Mouse (Mus musculus) lung, adult 2 months (tissue): ENCODE results near the gene Gstp1. TPM values are rescaled to one million over a fixed set of nuclear protein-coding genes. Genes with fewer than 3 reads are reported as not detected.
A peak's percentile ranks its signal among the peaks of the same experiment; 100 is the strongest.

Source experiments
- DNase-seq: peaks from one replicate; pipeline ENCODE4 v3.0.0; 2022
- H3K4me1 ChIP-seq: fragments of 200-500 bp; 2 replicates; pipeline ENCODE4 v1.6.1; 2011; ENCODE audit warnings: low read length; ENCODE audit not compliant: control insufficient read depth, insufficient read depth
- H3K4me3 ChIP-seq: fragments of 200-500 bp; replicated peaks from 2 replicates; pipeline ENCODE3; 2011; ENCODE audit warnings: low read depth, mild to moderate bottlenecking, control low read depth, low read length; ENCODE audit errors: extremely low read depth
- CTCF ChIP-seq: fragments of 200-500 bp; IDR thresholded peaks from 2 replicates; pipeline ENCODE4 v1.5.1; 2011; ENCODE audit warnings: mild to moderate bottlenecking, low read length, control low read depth; ENCODE audit not compliant: insufficient read depth
- POLR2A ChIP-seq: fragments of 200-500 bp; IDR thresholded peaks from 2 replicates; pipeline ENCODE4 v1.6.1; 2011; ENCODE audit warnings: low read depth, mild to moderate bottlenecking, control low read depth, low read length, borderline replicate concordance; ENCODE audit errors: extremely low read depth
- WGBS: fragments of 180-500 bp; shearing (Covaris S2); methylation state at CpG from one replicate; pipeline ENCODE4 v1.1.7; 2018; 5-methylcytosine and 5-hydroxymethylcytosine counted together
- polyA plus RNA-seq: library from polyadenylated mRNA; depleted of rRNA; stranded (reverse); fragments of >200 nt; gene quantifications from 2 replicates; pipeline ENCODE4 v1.2.3, GENCODE M21; 2012; rRNA removed

Gene Gstp1
- polyA plus RNA-seq, 1 experiment, result 656 TPM

- TF ChIP-seq CTCF (no peak), POLR2A (no peak)
- H3K4me3 ChIP-seq, result no peak overlapping the region
- 86% methylated on average over 3 of the region's 3 CpGs for WGBS
- H3K4me1 ChIP-seq, result no peaks in the 10 kb centered on the region; the same call in 1 of the 2 replicates
- DNase-seq, result no peak
These were observed 45.8 kb downstream of the Gstp1 start for GRCm38 (mm10) chr19:3991966-3992365.

DNA sequence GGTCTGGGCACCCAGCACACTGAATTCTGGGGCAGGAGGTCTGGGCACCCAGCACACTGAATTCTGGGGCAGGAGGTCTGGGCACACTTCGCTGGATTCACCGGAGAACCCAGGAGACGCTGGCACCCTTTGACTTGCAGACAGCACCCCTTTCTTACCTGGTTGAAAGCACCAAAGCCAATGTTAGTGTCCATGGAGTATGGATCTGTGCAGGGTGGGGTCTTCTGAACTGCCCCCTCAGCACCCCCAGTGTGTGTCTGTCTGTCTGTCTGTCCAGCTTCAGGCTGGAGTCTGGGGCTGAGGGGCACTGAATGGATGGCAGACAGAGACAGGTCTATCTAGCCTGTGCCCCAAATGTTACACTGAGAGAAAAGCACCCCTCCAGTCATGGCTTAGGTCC lies 46.2 kb downstream of the Gstp1 start:
- TF ChIP-seq CTCF (no peak), POLR2A (no peak)
- Histone ChIP-seq H3K4me1 (peaks cover 2% of the 10 kb centered on the region), H3K4me3 (no peak overlapping the region)
- 95% methylated on average over 3 of the region's 3 CpGs for WGBS
- no peak for DNase-seq

GRCm38 (mm10) chr19:3990804-3991203 lies 47.0 kb downstream of the Gstp1 start:
- no peak for DNase-seq
- Histone ChIP-seq H3K4me3 (no peak overlapping the region), H3K4me1 (peaks cover 3% of the 10 kb centered on the region)
- 67% methylated on average over 6 of the region's 6 CpGs for WGBS
- TF ChIP-seq CTCF (no peak), POLR2A (no peak)

- H3K4me3 ChIP-seq, result no peak overlapping the region
- peaks cover 6% of the 10 kb centered on the region for H3K4me1 ChIP-seq
- TF ChIP-seq CTCF (no peak), POLR2A (no peak)
- 90% methylated on average over 4 of the region's 4 CpGs for WGBS
- DNase-seq, result no peak
These were observed 49.0 kb downstream of the Gstp1 start for GRCm38 (mm10) chr19:3988750-3989149.

GRCm38 (mm10) chr19:3988066-3988465 lies 49.7 kb downstream of the Gstp1 start:
- Histone ChIP-seq H3K4me1 (peaks cover 6% of the 10 kb centered on the region), H3K4me3 (no peak overlapping the region)
- TF ChIP-seq POLR2A, result no peak
- no peak for TF ChIP-seq CTCF
- 86% methylated on average over 14 of the region's 14 CpGs for WGBS
- no peak for DNase-seq

GRCm38 (mm10) chr19:3986334-3986733 lies 51.5 kb downstream of the Gstp1 start, which contains the start of gene Acy3:
Acy3 (plus strand) TSS chr19:3986570.
- 6% methylated on average over 8 of the region's 8 CpGs for WGBS
- peak; percentile 97 for TF ChIP-seq POLR2A
- no peak for TF ChIP-seq CTCF
- DNase-seq, result peak; percentile 75
- Histone ChIP-seq H3K4me3 (peak within 1 kb of the TSS; percentile 7), H3K4me1 (peaks cover 6% of the 10 kb centered on the region)

Other genes with a start within 250 kb of the Gstp1 start
- gene Chka, start 186.2 kb downstream of the Gstp1 start, polyA plus RNA-seq, result 75.9 and 81.6 TPM in 2 replicates
- gene Tcirg1, start 130.9 kb downstream of the Gstp1 start, polyA plus RNA-seq, result 157 and 164 TPM in 2 replicates
- gene Ndufs8, start 125.2 kb downstream of the Gstp1 start, polyA plus RNA-seq, result 157 and 189 TPM in 2 replicates
- gene Aldh3b1, start 108.2 kb downstream of the Gstp1 start, polyA plus RNA-seq, result 71.9 and 85.0 TPM in 2 replicates
- gene Unc93b1, start 102.8 kb downstream of the Gstp1 start, polyA plus RNA-seq, result 169 and 180 TPM in 2 replicates
- gene Aldh3b3, start 79.3 kb downstream of the Gstp1 start, polyA plus RNA-seq, result 0.08 and 0.21 TPM in 2 replicates
- gene Aldh3b2, start 65.7 kb downstream of the Gstp1 start, polyA plus RNA-seq, result 2.0 and 21.7 TPM in 2 replicates
- 27.7 and 29.8 TPM in 2 replicates for gene Acy3, start 51.4 kb downstream of the Gstp1 start, polyA plus RNA-seq
- 0.06 TPM in 1 of 2 replicates, not detected in the other for gene Tbx10, start 45.2 kb downstream of the Gstp1 start, polyA plus RNA-seq
- gene Nudt8, start 37.4 kb downstream of the Gstp1 start, polyA plus RNA-seq, result 7.6 and 13.3 TPM in 2 replicates
- gene Gm49405, start 37.4 kb downstream of the Gstp1 start, polyA plus RNA-seq, result 1.7 and 1.8 TPM in 2 replicates
- 12.6 and 18.0 TPM in 2 replicates for gene Doc2g, start 34.7 kb downstream of the Gstp1 start, polyA plus RNA-seq
- 99.4 and 127 TPM in 2 replicates for gene Ndufv1, start 25.2 kb downstream of the Gstp1 start, polyA plus RNA-seq
- 47.4 and 87.8 TPM in 2 replicates for gene Gstp2, start 8.0 kb upstream of the Gstp1 start, polyA plus RNA-seq
- 14.4 and 15.9 TPM in 2 replicates for gene Gstp3, start 21.6 kb upstream of the Gstp1 start, polyA plus RNA-seq
- gene Cabp2, start 43.6 kb upstream of the Gstp1 start, polyA plus RNA-seq, result 0.86 and 0.91 TPM in 2 replicates
- 200 and 245 TPM in 2 replicates for gene Cdk2ap2, start 59.2 kb upstream of the Gstp1 start, polyA plus RNA-seq
- gene Pitpnm1, start 62.0 kb upstream of the Gstp1 start, polyA plus RNA-seq, result 152 and 163 TPM in 2 replicates
- gene Aip, start 87.9 kb upstream of the Gstp1 start, polyA plus RNA-seq, result 108 and 123 TPM in 2 replicates
- gene Gpr152, start 101.8 kb upstream of the Gstp1 start, polyA plus RNA-seq, result 0.05 and 0.08 TPM in 2 replicates
- 0.08 TPM in 1 of 2 replicates, not detected in the other for gene Cabp4, start 106.0 kb upstream of the Gstp1 start, polyA plus RNA-seq
- 260 and 262 TPM in 2 replicates for gene Coro1b, start 110.6 kb upstream of the Gstp1 start, polyA plus RNA-seq
- 55.0 and 75.4 TPM in 2 replicates for gene Ptprcap, start 115.6 kb upstream of the Gstp1 start, polyA plus RNA-seq
- 35.2 and 51.2 TPM in 2 replicates for gene Rps6kb2, start 125.4 kb upstream of the Gstp1 start, polyA plus RNA-seq
- gene Carns1, start 137.5 kb upstream of the Gstp1 start, polyA plus RNA-seq, result 7.9 and 14.4 TPM in 2 replicates
- 23.6 and 24.2 TPM in 2 replicates for gene Tbc1d10c, start 153.3 kb upstream of the Gstp1 start, polyA plus RNA-seq
- gene Ppp1ca, start 154.1 kb upstream of the Gstp1 start, polyA plus RNA-seq, result 373 and 384 TPM in 2 replicates
- gene Rad9a, start 163.7 kb upstream of the Gstp1 start, polyA plus RNA-seq, result 32.3 and 36.9 TPM in 2 replicates
- gene Clcf1, start 176.3 kb upstream of the Gstp1 start, polyA plus RNA-seq, result 34.0 and 42.0 TPM in 2 replicates
- gene AC109138.7, start 176.4 kb upstream of the Gstp1 start, polyA plus RNA-seq, result not detected in 2 replicates
- gene Pold4, start 193.9 kb upstream of the Gstp1 start, polyA plus RNA-seq, result 110 and 112 TPM in 2 replicates
- 82.3 and 98.0 TPM in 2 replicates for gene Ssh3, start 231.2 kb upstream of the Gstp1 start, polyA plus RNA-seq
- 7.3 and 8.4 TPM in 2 replicates for gene Ankrd13d, start 245.2 kb upstream of the Gstp1 start, polyA plus RNA-seq